Mouse (Mus musculus) mouse embryonic stem cell (cell line): ENCODE data around the gene Tom1.

Source experiments
- in situ Hi-C, 2 experiments: fragments of 300-500 bp; cut with MboI; formaldehyde crosslinking; loops; 1 replicate in 1 of 2; 3 replicates in 1 of 2; pipeline ENCODE4 v1.14.3; 2019 to 2020; ENCODE audit warnings: low sequenced_read_pairs in 2 of 2, low pct_unique_long_range_greater_than_20kb in 1 of 2, mixed read lengths in 1 of 2; ENCODE audit not compliant: unreplicated experiment in 1 of 2

Tom1 gene

DNA sequence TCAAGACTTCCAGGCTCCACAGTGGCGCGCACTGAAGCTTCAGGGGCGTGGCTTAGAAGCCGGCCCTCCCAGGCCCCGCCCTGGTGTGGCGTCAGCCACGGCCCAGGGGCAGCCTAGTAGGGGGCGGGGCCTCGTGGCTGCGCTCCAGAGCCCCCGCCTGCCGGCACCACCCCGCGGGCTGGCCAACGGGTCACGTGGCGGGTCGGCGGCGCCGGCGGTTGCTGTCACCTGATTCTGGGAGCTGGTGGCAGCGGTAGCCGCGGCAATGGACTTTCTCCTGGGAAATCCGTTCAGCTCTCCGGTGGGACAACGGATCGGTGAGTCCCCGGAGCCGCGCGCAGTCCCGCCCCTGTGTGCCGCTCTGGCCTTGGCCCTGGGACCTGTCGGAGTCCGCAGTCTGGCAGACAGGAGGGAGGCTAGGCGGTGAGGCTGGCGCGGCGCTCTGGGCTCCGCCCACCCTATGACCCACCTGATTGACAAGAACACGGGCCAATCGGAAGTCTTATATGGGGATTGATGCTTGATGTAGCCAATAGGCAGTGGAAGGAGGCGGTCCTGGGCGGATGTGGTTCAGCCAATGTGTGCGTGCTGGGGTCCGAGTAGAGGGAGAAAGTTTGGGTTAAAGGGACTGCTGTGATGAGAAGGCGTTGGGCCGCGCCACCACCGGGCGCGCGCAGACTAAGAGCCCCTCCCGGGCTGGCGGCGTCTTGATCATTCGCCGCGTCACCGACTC lies at the start of gene Tom1:
Gene Tom1, plus strand, starts transcription at position 195 of the 733 bp plus-strand sequence.
- in situ Hi-C loops = no loop called here

DNA sequence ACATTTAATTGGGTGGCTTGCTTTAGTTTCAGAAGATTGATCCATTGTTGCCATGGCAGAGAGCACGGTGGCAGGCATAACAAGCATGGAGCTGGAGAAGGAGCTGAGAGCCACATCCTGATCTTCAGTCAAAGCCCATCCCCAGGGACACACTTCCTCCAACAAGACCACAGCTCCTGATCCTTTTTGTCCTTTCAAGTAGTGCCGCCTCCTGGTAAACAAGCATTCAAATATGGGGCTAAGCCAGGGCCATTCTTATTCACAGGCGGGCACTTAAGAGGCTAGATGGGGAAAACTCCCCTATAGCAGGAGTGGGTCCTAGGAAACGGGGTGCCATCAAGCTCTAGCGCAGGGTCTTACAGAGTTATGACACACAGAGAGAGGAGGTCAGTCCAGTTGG lies 46.1 kb upstream of the Tom1 start:
- in situ Hi-C loops = no loop called here

DNA sequence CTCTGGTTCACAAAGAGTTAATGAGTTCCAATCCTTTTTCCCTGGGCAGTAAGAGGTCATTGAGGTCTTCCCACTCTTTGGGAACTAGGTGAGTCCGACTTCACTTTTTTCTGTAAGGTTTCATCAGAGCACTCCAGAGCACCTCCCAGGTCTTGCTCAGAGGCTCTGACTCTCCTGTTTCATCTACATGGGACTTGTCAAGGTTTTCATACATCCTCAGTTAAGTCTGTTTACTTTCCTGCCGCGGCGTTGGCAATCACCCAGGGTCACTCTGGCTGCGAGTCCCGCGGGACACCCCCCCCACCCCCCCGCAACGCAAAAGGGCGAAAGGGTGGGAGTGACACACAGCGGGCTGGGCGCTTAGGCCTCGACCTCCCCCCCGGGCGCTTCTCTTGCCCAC lies 43.5 kb upstream of the Tom1 start:
- in situ Hi-C loops = no loop called here

DNA sequence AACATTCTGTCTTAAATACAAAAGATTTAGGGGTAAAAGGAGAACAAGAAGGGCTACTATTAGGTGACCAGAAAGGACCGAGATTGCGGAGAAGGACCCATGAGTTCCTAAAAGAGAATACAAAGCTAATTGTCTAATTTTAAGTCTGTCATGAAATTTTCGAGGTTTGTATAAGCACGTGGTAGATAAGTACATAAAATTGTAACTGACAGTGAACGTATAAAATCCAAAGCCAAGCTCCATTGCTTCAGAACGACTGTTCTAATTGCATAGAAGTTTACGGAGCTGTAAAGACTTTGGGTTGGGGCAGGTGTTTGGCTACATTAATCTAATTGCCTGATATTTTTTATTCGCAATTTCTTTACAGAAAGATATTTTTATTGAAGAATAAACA lies 40.4 kb upstream of the Tom1 start, which contains the start of gene Hmgxb4:
Gene Hmgxb4, plus strand, starts transcription at position 276 of the 394 bp plus-strand sequence.
- in situ Hi-C loops = no loop called here

DNA sequence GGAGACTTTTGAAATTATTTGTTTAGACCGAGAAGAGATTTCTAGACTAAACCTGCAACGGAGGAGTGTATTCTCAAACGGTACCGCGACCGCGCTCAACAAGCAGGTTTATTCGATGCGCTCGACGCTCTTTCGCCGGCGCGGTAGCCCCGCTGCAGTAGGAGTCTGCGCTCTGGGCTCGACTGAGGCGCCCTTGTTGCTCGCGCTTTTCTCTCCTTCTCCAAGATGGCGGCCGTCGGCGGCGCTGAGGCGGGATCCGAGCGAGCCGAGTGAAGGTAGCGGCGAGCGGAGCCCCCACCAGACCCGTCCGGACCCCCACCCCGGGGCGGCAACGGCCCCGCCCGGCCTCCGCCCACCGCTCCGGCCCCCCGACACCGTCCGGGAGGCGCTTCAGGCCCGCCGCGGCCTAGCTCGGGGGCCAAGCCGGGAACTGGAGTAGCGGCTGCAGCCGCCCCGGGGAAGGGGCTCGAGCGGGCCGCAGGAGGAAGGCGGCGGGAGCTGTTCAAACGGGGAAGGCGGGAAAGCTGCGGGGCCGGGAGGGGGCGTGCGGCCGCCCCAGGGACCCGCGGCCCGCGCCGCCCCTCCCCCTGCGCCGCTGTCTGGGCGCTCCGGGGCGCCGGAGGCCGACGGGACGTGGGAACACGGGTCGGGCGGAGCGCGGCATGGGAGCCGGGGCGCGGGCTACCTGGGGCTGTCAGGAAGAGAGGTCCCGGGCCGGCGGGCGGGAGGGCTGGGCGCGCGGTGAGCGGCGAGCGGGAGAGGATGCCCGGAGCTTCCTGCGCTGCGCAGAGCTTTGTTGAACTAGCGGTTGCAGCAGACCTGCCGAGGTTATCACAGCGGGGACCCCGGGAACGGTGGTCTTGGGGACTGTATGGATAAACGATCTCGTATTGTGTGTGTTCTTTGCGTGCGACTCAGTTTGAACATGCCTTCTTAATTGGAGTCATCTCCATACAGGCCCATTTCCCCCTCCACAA lies 39.7 kb upstream of the Tom1 start:
- in situ Hi-C loops = no loop called here

DNA sequence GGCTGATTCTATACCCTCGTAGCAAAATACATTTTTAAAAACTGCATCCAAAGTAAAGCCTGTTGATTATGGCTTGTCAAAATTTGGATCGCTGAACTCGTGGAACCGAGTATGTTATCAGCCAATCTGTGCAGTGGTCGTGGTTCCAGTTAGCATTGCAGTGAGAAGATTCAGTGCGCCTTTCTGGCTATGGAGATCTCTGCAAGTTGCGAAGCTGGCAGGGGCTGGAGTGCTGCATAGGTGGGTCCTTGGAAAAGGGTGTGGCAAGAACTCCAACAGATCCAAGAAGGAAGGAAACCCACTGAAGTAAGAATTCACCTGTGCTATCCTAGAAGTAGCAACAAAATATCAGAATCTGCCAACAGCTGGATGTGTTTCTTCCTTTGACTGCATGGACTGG lies 39.0 kb upstream of the Tom1 start:
- in situ Hi-C loops = no loop called here

DNA sequence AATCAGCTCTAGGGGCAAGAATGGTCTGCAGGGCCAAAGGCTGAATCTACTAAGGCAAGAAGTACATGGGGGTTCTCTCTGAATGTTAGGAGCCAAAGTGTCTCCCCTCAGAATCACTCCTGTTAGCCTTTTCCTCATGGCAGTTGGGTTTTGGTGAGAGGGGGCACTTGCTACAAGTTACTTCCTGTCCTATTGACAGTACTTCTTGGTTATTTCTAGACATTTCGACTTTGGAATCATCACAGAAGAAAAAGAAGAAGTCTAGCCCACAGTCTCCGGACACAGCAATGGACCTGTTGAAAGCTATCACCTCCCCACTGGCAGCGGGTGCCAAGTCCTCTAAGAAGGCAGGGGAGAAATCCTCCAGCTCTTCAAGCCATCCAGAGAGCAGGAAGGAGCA lies 33.1 kb upstream of the Tom1 start:
- in situ Hi-C loops = no loop called here

DNA sequence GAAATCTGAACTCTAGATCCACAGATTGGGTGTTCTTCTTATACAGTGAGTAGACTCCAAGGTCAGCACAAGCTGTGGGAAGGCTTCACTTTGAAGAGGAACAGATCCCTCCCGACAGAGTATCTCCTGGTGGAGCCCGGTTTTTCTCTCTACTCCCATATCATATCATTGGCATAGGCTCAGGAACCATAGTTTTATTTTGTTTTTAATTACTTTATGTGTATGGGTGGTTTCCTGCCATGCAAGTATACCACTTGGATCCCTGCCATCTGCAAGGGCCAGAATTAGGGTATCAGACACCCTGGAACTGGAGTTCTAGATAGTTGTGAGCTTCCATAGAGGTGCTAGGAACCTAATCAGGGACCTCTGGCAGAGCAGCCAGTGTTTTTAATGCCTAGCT lies 24.7 kb upstream of the Tom1 start:
- in situ Hi-C loops = no loop called here

DNA sequence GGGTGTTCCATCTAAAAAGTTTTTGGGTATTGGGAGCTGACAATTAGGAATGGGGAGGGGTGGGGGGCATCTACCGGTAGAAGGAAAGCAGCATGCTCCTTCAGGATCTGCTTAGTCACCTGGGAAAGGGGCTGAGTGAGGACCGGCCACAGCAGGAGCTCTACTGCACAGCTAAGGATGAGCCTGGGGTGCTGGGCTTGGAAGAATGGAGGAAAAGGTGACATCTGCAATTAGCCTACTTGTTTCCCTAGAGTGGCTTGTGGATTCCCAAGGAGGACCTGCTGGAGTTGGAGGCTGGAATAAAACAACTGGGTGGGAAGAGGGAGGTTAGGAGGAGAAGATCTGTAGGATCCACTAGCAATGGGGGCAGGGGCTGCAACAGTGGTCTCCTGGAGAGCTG lies 19.9 kb upstream of the Tom1 start:
- in situ Hi-C loops = no loop called here

DNA sequence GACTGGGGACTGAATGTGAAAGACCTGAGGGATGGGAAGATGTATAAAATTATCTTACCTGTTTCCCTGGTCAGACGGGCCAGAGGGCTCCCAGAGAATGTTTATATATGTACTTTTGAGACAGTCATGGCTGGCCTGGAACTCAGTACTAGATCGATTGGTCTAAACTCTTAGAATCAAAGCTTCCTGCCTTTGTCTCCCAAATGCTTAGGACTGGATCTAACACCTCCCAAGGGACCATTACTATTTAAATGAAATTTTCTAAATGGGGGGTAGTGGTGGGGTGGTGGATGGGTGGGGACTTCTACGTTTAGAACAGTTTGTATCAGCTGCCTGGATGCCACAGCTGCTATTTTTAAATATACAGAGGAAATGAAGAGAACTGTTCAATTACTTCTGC lies 19.5 kb upstream of the Tom1 start:
- in situ Hi-C loops = no loop called here

DNA sequence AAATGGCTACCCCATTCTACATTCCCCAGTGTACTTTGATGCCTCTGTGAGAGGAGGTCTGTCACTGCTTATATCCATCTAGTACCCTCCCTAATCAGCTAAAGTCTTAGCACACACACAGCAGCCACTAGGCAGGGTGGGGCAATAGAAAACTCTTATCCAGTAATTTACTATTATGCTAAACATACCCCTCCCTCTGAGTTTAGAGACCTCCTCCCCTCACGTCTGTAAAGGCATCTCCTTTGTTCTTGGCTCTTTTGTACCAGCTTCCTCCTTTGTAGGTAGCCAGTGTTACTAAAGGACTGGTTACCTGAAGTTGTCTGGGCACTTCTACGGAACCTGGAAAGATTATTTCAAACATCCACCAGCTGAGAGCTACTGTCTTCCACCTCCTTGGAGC lies 17.5 kb upstream of the Tom1 start:
- in situ Hi-C loops = no loop called here

DNA sequence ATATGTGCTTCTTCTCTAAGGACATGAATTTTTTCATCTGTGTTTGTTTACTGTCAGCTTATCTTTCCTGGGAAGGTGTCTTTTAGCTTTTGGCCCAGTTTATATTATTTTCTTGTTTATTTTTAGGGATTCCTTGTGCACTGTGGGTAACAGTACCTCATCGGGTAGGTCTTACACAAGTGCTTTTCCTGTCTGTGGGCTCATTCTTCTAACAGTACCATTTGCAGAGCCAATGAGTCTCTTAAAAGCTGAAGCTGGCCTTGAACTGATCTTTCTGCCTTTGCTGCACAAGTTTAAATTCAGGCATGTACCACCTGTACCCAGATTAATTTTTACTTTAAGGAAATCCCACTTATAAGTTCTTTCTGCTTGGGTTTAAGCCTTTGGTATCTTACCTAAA lies 17.1 kb upstream of the Tom1 start:
- in situ Hi-C loops = no loop called here

DNA sequence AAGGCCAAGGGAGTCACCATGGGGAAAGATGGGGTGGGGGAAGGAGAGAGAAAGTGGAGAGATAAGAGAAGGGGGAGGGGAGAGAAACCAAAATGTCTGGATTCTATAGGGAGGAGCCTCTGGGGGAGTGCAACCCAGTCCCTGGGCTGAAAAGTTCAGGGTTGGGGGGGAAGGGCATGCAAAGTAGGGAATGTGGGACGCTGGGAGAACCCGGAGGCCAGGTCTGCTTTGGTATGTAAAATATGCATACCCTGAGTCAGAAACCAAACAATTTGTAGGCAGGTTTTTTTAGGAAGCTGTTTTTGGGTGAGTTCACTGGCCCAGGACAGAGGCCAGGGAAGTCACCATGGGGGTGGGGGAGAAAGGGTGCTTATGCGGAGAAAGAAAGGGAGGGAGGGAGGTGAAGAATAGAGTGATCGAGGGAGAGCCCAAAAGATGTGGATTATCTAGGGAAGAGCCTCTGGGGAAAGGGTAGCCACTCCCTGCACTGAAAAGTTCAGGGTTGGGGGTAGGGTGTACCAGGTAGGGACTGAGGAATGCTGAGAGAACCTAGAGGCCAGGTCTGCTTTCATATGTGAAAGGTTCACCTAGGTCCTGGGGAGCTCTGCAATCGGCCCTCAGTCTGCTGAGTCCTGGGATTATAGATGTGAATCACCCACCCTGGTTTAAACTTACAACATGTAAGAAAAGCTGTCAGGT lies 15.1 kb upstream of the Tom1 start:
- in situ Hi-C loops = no loop called here

DNA sequence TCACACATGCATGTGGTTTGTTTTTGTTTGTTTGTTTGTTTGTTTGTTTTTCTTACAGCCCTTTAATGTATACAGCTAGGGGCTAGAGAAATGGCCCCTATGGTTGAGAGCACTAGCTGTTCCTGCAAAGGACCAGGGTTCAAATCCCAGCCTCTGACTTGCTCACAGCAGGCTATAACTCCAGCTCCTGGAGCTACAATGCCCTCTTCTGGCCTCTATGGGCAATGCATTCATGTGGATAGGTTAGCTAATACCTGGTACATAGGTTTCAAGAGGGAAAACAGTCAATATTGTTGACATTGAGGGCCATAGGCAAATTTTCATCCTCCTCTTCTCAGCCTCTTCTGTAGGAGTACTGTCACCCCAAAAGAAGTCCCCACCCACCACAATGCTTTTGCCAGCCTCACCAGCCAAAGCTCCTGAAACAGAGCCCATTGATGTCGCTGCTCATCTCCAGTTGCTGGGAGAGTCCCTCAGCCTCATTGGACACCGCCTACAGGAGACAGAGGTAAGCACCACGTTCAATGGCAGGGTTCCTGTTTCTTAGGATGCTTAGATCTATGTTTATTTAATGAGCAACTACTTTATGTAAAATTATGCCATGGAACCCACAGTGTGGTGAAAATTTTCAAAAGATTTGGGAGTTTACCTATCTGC lies 9.7 kb upstream of the Tom1 start:
- in situ Hi-C loops = no loop called here

DNA sequence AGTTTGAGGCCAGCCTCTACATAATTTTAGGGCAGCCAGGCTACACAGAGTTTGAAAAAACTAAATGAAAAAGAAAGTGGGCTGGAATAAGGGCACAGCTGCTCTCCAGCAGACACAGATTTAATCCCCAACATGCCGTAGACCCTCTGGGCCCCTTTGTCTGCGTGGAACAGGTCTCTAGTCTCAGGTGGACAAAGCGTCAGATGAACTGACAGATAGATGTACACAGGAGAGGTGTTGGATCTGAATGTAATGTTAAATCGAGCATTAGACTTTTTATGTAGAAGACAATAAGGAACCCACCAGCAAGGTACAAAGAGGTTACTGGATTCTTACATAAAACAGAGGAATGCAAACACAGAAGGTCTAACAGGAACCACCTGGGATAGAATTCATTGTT lies 7.7 kb upstream of the Tom1 start:
- in situ Hi-C loops = no loop called here

DNA sequence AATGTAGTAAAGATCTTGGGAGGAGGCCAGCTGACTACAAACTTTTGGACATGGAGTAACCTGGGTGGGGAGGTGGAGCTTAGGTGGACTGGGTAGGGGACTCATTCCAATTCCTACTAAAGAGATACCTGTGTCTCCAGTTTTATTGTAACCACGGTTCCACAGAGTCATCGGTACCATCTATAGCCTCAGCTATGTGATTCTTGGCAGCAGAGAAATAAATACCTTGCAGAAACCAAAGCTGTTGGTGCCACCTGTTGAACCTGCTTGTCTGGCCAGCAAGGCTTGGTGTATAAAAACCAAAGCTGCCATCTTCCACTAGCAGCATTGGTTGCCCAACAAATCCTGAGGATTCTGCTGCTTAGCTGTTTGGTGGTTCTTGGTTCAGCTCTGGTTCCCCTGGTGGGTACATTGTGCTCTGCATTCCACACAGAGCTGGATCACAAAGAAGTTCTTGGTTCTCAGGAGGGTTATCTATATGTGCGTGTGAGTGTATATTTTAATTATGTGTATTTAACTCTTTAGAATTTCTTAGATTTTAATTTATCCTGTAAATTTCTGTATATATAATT lies 3.0 kb upstream of the Tom1 start:
- in situ Hi-C loops = no loop called here

DNA sequence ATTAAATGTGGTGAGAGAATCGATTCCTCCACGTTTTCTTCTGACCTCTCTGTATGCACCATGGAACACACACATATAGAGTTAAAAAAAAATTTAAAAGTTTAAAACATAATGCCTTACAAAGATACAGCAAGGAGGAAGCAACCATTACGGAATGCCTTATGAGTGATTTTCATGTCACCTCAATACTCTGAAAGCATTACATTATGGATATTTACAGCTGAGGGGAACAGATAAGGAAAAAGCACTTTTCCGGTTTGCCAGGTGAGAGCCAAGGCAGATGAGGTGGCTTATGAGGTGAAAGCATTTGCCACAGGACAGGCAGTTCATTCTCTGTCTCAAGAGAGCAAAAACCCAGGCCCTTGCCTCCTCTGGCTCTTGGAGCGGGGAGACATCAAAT lies 544 bp upstream of the Tom1 start:
- in situ Hi-C loops = no loop called here

DNA sequence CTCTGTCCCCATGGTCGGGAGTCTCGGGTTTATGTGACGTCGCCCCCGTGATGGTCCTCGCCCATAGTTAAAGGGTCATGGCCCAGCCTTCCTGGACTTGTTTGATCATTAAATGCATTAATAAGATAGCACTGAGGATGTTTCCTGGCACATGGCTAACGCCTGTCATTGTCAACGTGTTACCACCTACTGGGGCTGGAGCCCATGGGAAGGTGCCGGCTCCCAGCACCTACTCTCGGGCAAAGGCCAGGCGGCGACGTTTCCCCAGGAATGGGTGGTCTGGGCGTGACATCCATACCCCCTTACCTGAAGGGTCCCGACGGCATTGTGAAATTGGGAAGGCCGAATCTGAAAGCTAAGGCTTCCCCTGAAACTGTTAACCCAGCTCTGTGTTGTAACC lies 780 bp downstream of the Tom1 start:
- in situ Hi-C loops = no loop called here
